Mouse (Mus musculus) frontal cortex, adult (tissue): ENCODE data around the gene Trio.

ENCODE experiments used
- ATAC-seq: cut with Nextera tagmentation; 2 replicates; pipeline ENCODE4 v1.9.2; 2017; ENCODE audit warnings: mild to moderate bottlenecking, moderate library complexity, mixed read lengths; ENCODE audit not compliant: low TSS enrichment

The Trio gene

GRCm38 (mm10) chr15:27945570-27945969, 80.1 kb downstream of the Trio start:
- ATAC-seq: no peak

DNA sequence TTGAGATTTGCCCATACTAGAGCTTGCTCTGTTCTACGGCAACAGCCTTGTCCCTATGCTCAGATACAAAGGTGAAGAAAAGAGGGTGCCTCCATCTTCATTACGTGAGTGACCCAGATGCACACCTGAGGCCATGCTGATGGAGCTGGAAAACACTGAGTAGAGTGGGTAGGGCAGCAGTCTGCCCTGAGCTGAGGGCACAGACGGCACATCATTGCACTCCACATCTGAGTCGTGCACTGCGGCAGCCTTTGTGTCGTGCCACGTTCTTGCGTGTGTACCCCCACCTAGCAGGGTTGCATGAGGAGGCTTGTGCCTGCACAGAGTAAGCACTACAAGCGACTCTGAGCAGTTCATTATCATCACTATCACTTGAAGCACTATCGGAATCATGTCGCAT, 80.8 kb downstream of the Trio start:
- no peak for ATAC-seq

GRCm38 (mm10) chr15:27943486-27944195, 82.0 kb downstream of the Trio start:
- ATAC-seq: peak; percentile 66

DNA sequence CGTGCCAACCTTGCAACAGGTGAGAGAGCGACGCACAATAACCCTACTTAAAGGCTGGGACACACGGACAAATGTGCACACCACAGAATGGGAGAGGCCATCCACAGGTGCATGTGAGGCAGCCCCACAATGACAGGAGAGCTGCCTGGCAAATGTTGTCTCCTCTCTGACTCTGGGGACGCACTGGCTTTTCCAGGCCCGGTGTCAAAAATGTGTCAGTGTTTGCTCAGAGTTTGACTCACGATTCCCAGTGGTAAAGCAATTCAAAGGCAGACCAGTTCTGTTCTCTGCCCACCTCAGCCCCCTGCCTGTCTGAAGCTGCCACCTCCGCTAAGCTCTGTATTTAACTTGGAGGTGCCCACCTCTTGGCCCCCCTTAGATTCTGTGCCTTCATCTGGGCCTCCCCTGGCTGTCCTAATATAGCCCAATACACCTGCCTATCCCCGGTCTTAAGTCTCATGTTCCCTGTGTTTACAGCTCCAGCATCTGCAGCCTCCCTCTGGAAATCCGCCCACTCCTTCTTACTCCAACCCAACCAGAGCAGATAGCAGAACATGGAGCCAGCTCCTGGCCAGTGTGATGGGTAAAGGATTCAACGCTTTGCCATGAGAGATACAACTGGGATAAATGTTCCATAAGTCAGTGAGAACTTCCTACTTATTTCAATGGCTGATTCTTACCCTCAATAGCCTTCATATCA, 83.3 kb downstream of the Trio start:
- ATAC-seq: 0 out of 2 replicates have a peak, but pooled peaks have one; percentile 3

DNA sequence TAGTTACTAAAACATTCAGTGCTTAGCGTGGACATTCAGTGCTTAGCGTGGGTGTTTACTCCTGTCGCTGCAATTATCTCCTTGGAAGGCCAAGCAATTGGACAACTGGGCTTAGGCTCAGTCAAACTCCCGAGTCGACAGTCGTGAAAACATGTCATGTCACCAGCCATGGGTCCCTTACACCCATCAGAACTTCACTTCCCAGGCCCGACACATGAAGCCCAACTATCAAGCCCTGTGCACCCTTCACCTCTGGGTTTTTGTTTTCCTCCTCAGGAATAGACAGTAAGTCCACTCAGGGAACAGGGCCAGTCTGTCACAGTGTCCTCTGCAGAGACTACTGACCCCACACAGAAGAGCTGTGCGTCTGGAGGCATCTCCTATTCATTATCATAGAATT, 84.2 kb downstream of the Trio start:
- ATAC-seq: no peak

GRCm38 (mm10) chr15:27941020-27941419, 84.6 kb downstream of the Trio start:
- ATAC-seq: no peak

DNA sequence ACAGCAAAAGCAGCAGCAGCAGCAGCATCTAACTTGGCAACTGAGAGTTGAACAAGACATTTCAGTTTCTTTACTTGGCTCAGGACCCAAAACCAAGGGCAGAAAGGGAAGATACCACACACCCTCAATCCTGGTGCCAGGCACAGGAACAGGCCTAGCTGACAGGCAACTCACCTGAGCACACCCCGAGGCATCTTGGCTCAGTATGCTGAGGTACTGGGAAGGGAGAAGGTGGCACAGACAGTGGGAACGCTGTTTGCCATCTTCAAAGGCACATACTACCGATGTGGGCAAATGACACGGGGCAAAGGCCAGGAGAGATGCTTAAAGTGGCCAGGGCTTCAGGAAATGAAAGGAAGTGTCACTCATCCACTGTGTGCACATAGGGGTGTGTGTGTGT, 85.6 kb downstream of the Trio start:
- no peak for ATAC-seq

DNA sequence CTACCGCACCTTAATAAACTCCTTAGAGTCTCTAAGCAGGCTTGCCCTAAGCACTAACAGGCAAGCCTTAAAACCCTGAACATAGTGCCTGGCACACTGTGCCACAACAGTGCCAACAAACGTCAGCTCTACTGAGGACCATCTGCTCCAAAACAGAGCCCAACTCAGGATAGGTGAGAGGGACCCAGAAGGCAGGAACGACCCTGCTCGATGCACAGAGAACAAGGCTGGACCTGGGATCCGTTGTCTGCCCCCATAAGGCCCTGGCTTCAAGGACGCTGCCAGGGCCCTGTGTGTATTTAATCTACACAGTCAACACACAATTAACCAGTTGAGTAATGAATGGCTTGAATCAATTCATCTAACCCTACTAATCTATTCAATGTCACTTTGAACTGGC, 86.8 kb downstream of the Trio start:
- ATAC-seq: no peak

DNA sequence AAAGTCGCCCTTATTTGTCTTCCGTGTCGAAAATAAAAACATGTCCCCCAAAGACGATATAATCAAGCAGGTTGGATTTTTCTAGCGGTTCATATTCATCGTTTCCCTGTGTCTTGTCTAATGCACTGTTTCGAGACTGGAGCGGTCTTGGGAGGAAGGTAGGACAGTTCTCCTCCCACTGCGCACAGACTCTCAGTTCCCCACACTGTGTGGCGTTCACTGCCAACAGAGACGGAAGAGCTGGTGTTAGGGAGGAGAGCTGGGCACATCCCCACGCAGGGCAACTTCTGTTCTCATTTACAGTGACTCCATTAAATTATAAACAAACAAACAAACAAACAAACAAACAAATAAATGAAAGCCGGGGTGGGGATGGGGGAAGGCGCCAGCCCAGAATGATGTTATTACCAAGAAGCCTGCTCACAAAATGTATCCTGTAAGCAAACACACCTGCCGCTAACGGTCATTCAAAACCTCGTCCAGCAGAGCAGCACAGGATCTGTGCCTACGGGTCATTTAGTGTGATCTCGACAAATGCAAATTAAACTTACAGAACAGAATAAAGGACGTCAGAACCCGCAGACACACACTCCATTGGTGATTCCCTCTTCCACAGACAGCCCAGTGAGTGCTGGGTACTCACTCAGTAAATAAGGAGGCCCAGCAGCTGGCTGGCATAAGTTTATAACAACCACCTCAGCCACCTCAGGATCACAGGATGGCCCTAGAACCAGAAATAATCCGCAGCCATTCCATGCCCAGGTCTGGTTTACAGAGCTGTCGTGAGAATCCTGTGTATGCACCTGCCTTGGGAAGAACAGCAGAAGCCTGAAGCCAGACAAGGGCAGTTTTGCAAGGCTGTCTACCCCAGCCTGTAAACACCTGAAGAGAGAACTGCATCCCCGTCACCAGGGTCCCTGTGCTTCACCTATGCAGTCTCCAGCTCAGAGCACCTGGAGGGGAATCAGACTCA, 87.5 kb downstream of the Trio start:
- ATAC-seq: peak; percentile 66

- peak; percentile 82 for ATAC-seq
These were observed 88.4 kb downstream of the Trio start for GRCm38 (mm10) chr15:27937003-27937860.

- no peak for ATAC-seq
These were observed 89.6 kb downstream of the Trio start for GRCm38 (mm10) chr15:27935772-27936746.

DNA sequence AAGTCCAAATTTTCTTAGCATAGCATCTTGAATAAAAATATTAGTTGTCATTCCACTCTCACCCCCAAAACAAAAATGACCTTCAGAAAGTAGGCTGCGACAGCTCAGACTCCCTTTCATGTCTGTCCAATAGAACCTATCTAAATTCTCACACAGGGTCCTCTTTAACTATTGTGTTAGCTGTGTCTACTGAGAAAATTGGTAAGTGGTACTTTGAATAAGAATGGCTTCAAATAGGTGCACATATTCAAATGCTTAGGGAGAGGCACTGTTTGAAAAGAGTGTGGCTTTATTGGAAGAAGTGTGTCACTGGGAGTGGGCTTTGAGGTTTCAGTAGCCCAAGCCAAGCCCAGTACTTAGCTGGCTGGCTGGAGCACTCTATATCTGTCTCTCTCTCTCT, 92.4 kb downstream of the Trio start:
- ATAC-seq: no peak

- ATAC-seq: no peak
These were observed 93.8 kb downstream of the Trio start for GRCm38 (mm10) chr15:27931891-27932290.

DNA sequence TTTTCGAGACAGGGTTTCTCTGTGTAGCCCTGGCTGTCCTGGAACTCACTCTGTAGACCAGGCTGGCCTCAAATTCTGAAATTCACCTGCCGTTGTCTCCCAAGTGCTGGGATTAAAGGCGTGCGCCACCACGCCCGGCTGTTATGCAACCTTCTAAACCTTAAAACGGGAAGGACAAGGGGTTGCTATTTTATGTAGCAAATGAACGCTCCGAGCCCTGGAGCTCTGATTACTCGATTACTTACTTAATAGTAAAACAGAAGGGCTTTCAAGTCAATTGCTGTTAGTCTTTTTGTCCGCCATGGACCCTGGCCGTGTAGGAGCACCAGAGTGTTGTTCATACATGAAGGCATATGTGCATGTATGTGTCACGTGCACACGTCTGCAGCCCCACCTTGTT, 94.2 kb downstream of the Trio start:
- no peak for ATAC-seq

GRCm38 (mm10) chr15:27927614-27928013, 98.0 kb downstream of the Trio start:
- ATAC-seq: no peak

DNA sequence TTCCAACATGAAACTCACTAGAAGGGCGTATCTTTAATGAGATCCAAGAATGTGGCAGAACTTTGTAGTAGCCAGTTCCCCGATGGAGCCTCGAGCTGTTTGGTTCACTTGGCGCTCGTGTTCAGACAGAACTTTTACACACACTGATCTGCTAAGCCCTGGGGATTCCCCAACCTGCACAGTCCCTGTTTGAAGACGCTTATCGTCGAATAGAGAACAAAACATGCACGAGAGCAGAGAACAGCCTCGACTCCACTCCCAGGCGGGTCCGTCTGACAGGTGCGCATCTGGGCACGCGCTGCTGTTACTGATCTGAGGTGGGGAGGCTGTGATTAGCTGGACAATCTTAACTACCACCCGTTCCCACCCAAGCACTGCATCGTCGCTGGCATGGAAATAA, 98.7 kb downstream of the Trio start:
- no peak for ATAC-seq

GRCm38 (mm10) chr15:27926450-27926849, 99.2 kb downstream of the Trio start:
- ATAC-seq: no peak

DNA sequence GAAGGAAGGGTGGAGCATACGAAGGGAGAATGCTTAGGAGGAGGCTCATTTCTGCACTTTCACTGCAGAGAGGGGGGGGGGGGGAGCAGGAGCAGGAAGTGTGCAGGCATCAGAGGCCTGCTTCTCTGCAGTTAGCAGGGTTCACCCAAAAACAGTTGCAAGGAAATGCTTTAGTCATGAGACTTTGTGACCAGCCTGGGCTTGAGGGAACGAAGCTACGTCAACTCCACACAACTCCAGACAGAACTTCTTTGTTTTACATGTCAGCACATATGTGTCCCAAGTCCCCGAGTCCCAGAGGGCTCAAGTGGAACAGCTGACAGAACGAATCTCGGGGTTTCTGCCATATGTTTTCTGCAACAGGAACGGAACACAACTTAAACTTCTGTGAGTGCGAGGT, 99.8 kb downstream of the Trio start:
- no peak for ATAC-seq

- no peak for ATAC-seq
These were observed 100.5 kb downstream of the Trio start for GRCm38 (mm10) chr15:27925004-27925635.

DNA sequence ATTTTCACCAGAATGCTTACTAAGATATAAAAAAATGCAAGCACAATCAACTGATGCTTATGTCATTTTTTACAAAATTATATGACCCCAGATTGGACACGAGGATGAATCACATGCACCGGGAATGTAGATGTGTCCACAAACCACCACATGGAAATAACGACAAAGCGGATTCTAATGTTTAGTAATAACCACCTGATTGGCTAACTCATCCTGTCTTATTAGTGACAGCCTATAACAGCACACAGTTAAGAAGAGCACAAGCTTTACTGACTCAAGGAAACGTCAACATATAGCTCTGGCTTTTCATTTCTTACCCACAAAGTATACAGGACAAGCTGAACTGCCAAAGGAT, 101.7 kb downstream of the Trio start:
- no peak for ATAC-seq
